ENCODE assay signal across 15 mouse cellular contexts in the genomic region with DNA sequence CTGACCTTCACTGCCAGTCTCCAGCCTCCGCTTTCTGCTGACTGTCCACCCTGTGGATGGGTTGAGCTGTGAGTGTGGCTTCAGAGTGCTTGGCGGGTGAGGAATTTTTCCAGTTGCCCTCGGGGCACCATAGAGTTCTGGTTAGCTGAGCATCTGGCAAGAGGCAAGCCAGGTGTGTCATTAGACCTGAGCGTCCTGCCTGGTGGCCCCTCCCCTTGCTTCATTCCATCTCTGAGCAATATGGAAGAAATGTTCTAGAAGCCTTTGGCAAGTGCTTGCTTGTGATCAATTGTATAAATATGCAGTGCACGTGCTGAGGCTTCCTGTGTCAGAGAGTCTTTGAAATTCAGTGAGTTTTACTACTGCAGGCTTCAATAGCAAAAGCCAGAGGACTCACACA. TPM values are rescaled to one million over a fixed set of nuclear protein-coding genes. Genes with fewer than 3 reads are reported as not detected.
A peak's percentile ranks its signal among the peaks of the same experiment; 100 is the strongest.
DNase-seq lines count a peak whose midpoint lies in the region; TF ChIP-seq lines count a peak whose summit lies in the region.
"Had no signal": no experiment of that assay in that cellular context is flagged by ENCODE, and none has a peak within 500 bp of the region (broad histone marks: within the 10 kb centered on the region; RNA-seq: fewer than 3 reads in every experiment).

No protein-coding gene starts in this region.

- peaks cover 7% of the 10 kb centered on the region for H3K4me1 ChIP-seq in ES-Bruce4 (ENCODE audit: control insufficient read depth, insufficient read depth, low read length)
- H3K4me1 ChIP-seq in embryonic fibroblast, embryonic 13.5 days (ENCODE audit: control insufficient read depth, insufficient read depth, low read length), result peaks cover 52% of the 10 kb centered on the region

- H3K9me3 ChIP-seq in ES-Bruce4 (replicated peaks; ENCODE audit: control insufficient read depth, insufficient read depth, low read length, poor library complexity, severe bottlenecking), result no peaks in the 10 kb centered on the region
- H3K9me3 ChIP-seq: hindbrain, embryonic 15.5 days; limb, embryonic 13.5 days had no signal

- H3K4me3 ChIP-seq in ES-Bruce4 (ENCODE audit: low read depth, low read length), result no peak overlapping the region
- no peak overlapping the region for H3K4me3 ChIP-seq in embryonic fibroblast, embryonic 13.5 days (ENCODE audit: insufficient read depth, low read length)
- H3K4me3 ChIP-seq: erythroblast, embryonic 14.5 days; gastrocnemius, adult 2 months; hindbrain, embryonic 15.5 days; limb, embryonic 13.5 days had no signal

- TF ChIP-seq EP300 in ES-Bruce4 (IDR thresholded peaks at IDR 0.05; ENCODE audit: insufficient read depth, low read depth, low read length), result peak; percentile 74; the same call in 1 of the 2 replicates

- no peak for TF ChIP-seq CTCF in ES-Bruce4 (IDR thresholded peaks at IDR 0.05; ENCODE audit: low read depth, low read length)
- no peak for TF ChIP-seq CTCF in embryonic fibroblast, embryonic 13.5 days (IDR thresholded peaks at IDR 0.05; ENCODE audit: borderline replicate concordance, insufficient read depth, low read length)

- peaks cover 2% of the 10 kb centered on the region; the same call in 1 of the 2 replicates for H3K36me3 ChIP-seq in ES-Bruce4 (ENCODE audit: control insufficient read depth, insufficient read depth, low read length, poor library complexity, severe bottlenecking)
- H3K36me3 ChIP-seq: hindbrain, embryonic 15.5 days; limb, embryonic 13.5 days had no signal

- no peaks in the 10 kb centered on the region for H3K27me3 ChIP-seq in ES-Bruce4 (ENCODE audit: control insufficient read depth, insufficient read depth, low read length, poor library complexity, severe bottlenecking)
- H3K27me3 ChIP-seq: hindbrain, embryonic 15.5 days; limb, embryonic 13.5 days had no signal

- H3K9ac ChIP-seq in ES-Bruce4 (ENCODE audit: low read depth, poor library complexity, severe bottlenecking), result no peak overlapping the region
- H3K9ac ChIP-seq: hindbrain, embryonic 15.5 days; limb, embryonic 13.5 days had no signal

- peak; percentile 91 for DNase-seq in 3T3-L1 (ENCODE audit: low read depth, low spot score)
- peak; percentile 83 for DNase-seq in kidney, postnatal 14 days
- DNase-seq in thymus, postnatal 14 days, result no peak
- DNase-seq in spleen, adult 18-20 months, result no peak
- no peak for DNase-seq in adrenal gland, postnatal 10 days
- DNase-seq in lung, postnatal 36 days, result no peak
- DNase-seq: cerebellum, postnatal 10 days; gastrocnemius, adult 2 months; layer of hippocampus, adult 9-11 months; lung, postnatal 10 days had no signal

- TF ChIP-seq POLR2A in ES-Bruce4 (IDR thresholded peaks at IDR 0.05; ENCODE audit: insufficient read depth, low read length), result no peak
- no peak for TF ChIP-seq POLR2A in embryonic fibroblast, embryonic 13.5 days (IDR thresholded peaks at IDR 0.05; ENCODE audit: low read depth, low read length)

- 0 out of 2 replicates have a peak overlapping the region, but pooled peaks have one; percentile 20 for H3K27ac ChIP-seq in ES-Bruce4 (ENCODE audit: insufficient read depth, low read length)
- H3K27ac ChIP-seq in embryonic fibroblast, embryonic 13.5 days (ENCODE audit: insufficient read depth, low read length), result peak overlapping the region; percentile 68
- H3K27ac ChIP-seq: gastrocnemius, adult 2 months; hindbrain, embryonic 15.5 days had no signal

RNA-seq across cellular contexts. Expression of a gene that starts 21.0 kb away (rescaled TPM):
- polyA plus RNA-seq in ES-Bruce4 (2011; ENCODE audit: insufficient read depth, insufficient read length, low read depth, missing spikeins), result 210 and 214 TPM in 2 replicates
- 209 and 224 TPM in 2 replicates for polyA plus RNA-seq in embryonic fibroblast, embryonic 13.5 days (2011; ENCODE audit: insufficient read length, low read depth, missing spikeins)
- 10 to 100 TPM; 60.3 to 67.6 TPM for total RNA-seq in adrenal gland, postnatal 10 days (2021)
- polyA plus RNA-seq: erythroblast, embryonic 14.5 days had no signal

Comparison
In these comparisons a context has a peak if more than half of its experiments do, and no peak if none do; other contexts are left out.
1. DNase-seq: peak in 3T3-L1 (single experiment) and kidney, postnatal 14 days (single experiment); none in thymus, postnatal 14 days (single experiment), spleen, adult 18-20 months (0 of 2), adrenal gland, postnatal 10 days (single experiment) and lung, postnatal 36 days (single experiment).